8 mouse cellular contexts compared by ENCODE assay signal in genomic region chr16:91935108-91935507, GRCm38 (mm10).
A peak's percentile ranks its signal among the peaks of the same experiment; 100 is the strongest.
DNase-seq lines count a peak whose midpoint lies in the region; ATAC-seq and TF ChIP-seq lines count a peak whose summit lies in the region.

No protein-coding gene starts in this region.

- H3K9ac ChIP-seq in hindbrain, postnatal 0 days (replicated peaks; ENCODE audit: low read length): no peak overlapping the region
- H3K9ac ChIP-seq in hindbrain, embryonic 12.5 days: no peak overlapping the region
- H3K9ac ChIP-seq in CH12.LX (ENCODE audit: insufficient read depth, low read depth): no peak overlapping the region
- no peak overlapping the region for H3K9ac ChIP-seq in lung, postnatal 0 days (replicated peaks; ENCODE audit: low read depth)

- dilution Hi-C loops in CH12.LX (cut with MboI; ENCODE audit: extremely low pct_ligation_motif_present, extremely low pct_unique_long_range_greater_than_20kb, low sequenced_read_pairs): no loop called here

- no peaks in the 10 kb centered on the region for H3K27me3 ChIP-seq in hindbrain, postnatal 0 days (ENCODE audit: insufficient read depth, low read length)
- no peaks in the 10 kb centered on the region for H3K27me3 ChIP-seq in hindbrain, embryonic 12.5 days
- H3K27me3 ChIP-seq in CH12.LX (replicated peaks): no peaks in the 10 kb centered on the region
- 0 out of 2 replicates have a peak, but pooled peaks cover 1% of the 10 kb centered on the region for H3K27me3 ChIP-seq in lung, postnatal 0 days (replicated peaks; ENCODE audit: insufficient read depth, low read length)

- no peak overlapping the region for H3K4me2 ChIP-seq in hindbrain, postnatal 0 days (ENCODE audit: low read depth, low read length)
- H3K4me2 ChIP-seq in hindbrain, embryonic 12.5 days (replicated peaks): no peak overlapping the region
- no peak overlapping the region for H3K4me2 ChIP-seq in CH12.LX (ENCODE audit: insufficient read depth, low read depth, poor library complexity, severe bottlenecking)
- H3K4me2 ChIP-seq in lung, postnatal 0 days (replicated peaks; ENCODE audit: low read depth, low read length): no peak overlapping the region

- no peaks in the 10 kb centered on the region for H3K9me3 ChIP-seq in hindbrain, postnatal 0 days (ENCODE audit: low read length)
- no peaks in the 10 kb centered on the region for H3K9me3 ChIP-seq in hindbrain, embryonic 12.5 days (replicated peaks)
- no peaks in the 10 kb centered on the region for H3K9me3 ChIP-seq in CH12.LX (replicated peaks; ENCODE audit: low read length)
- H3K9me3 ChIP-seq in lung, postnatal 0 days (ENCODE audit: low read length): no peaks in the 10 kb centered on the region

- TF ChIP-seq RAD21 in CH12.LX (IDR thresholded peaks at IDR 0.05; ENCODE audit: low read depth, low read length): peak; percentile 55

- in situ Hi-C loops in CH12.LX (cut with MboI; ENCODE audit: low pct_ligation_motif_present, low pct_unique_long_range_greater_than_20kb, low sequenced_read_pairs): loop anchor here (5.0 to 10.0 kb wide), 3 partner anchors 242 to 510 kb away; partner anchors contain the start of gene Kcne2

- H3K4me1 ChIP-seq in hindbrain, postnatal 0 days (ENCODE audit: insufficient read depth, low read length): peaks cover 5% of the 10 kb centered on the region; the same call in 1 of the 2 replicates
- H3K4me1 ChIP-seq in hindbrain, embryonic 12.5 days: peaks cover 9% of the 10 kb centered on the region
- H3K4me1 ChIP-seq in CH12.LX (ENCODE audit: control insufficient read depth in 1 of 2, insufficient read depth in 2 of 2): peaks cover 4 to 25% of the 10 kb centered on the region in 2 experiments; a peak in 2 of 4 replicates
- peaks cover 8% of the 10 kb centered on the region; the same call in 1 of the 2 replicates for H3K4me1 ChIP-seq in lung, postnatal 0 days (ENCODE audit: insufficient read depth, low read depth, low read length)

- H3K36me3 ChIP-seq in hindbrain, postnatal 0 days (ENCODE audit: insufficient read depth, low read length): no peaks in the 10 kb centered on the region
- no peaks in the 10 kb centered on the region for H3K36me3 ChIP-seq in hindbrain, embryonic 12.5 days
- peaks cover 0 to 1% of the 10 kb centered on the region in 2 experiments for H3K36me3 ChIP-seq in CH12.LX (replicated peaks in 1 of 2; ENCODE audit: control insufficient read depth in 1 of 2, insufficient read depth in 1 of 2, low read length in 1 of 2)
- no peaks in the 10 kb centered on the region for H3K36me3 ChIP-seq in lung, postnatal 0 days (ENCODE audit: insufficient read depth, low read length)

- peaks cover 13% of the 10 kb centered on the region for H3K79me2 ChIP-seq in CH12.LX (replicated peaks; ENCODE audit: control insufficient read depth, extremely low read depth, insufficient read depth, poor library complexity, severe bottlenecking)

- 38% methylated on average over 8 of the region's 8 CpGs for WGBS in hindbrain, postnatal 0 days
- WGBS in hindbrain, embryonic 12.5 days: 42% methylated on average over 8 of the region's 8 CpGs
- WGBS in lung, postnatal 0 days: 30% methylated on average over 8 of the region's 8 CpGs

- DNase-seq in hindbrain, postnatal 0 days (ENCODE audit: low spot score): peak; percentile 68
- DNase-seq in CH12.LX (ENCODE audit: extremely low read depth) (peak; percentile 58), ZHBTc4 (ENCODE audit: low read depth, low spot score) (peak; percentile 94)
- peak; percentile 80 for DNase-seq in induced T-regulatory cell, adult 2 months (ENCODE audit: low read depth)
- peak; percentile 52 for DNase-seq in lung, postnatal 0 days (ENCODE audit: low spot score)
- peak; percentile 76 for DNase-seq in thymus, postnatal 0 days (ENCODE audit: low spot score)

- no peak for ATAC-seq in hindbrain, postnatal 0 days
- no peak for ATAC-seq in hindbrain, embryonic 12.5 days (ENCODE audit: low FRiP score)
- no peak for ATAC-seq in lung, postnatal 0 days
- no peak for ATAC-seq in megakaryocyte, adult 5-6 weeks (ENCODE audit: poor library complexity, severe bottlenecking)

- TF ChIP-seq EP300 in CH12.LX (IDR thresholded peaks at IDR 0.05; ENCODE audit: low read length): no peak
- no peak for TF ChIP-seq EP300 in lung, postnatal 0 days (IDR thresholded peaks at IDR 0.05)

- no peak overlapping the region for H3K27ac ChIP-seq in hindbrain, postnatal 0 days
- no peak overlapping the region for H3K27ac ChIP-seq in hindbrain, embryonic 12.5 days
- no peak overlapping the region for H3K27ac ChIP-seq in CH12.LX (ENCODE audit: insufficient read depth, low read depth)
- no peak overlapping the region for H3K27ac ChIP-seq in lung, postnatal 0 days (ENCODE audit: low read length)

- H3K4me3 ChIP-seq in hindbrain, postnatal 0 days (ENCODE audit: low read length): no peak overlapping the region
- H3K4me3 ChIP-seq in hindbrain, embryonic 12.5 days: no peak overlapping the region
- no peak overlapping the region for H3K4me3 ChIP-seq in CH12.LX (replicated peaks in 1 of 3; ENCODE audit: low read depth in 2 of 3, low read length in 2 of 3, poor library complexity in 1 of 3)
- no peak overlapping the region for H3K4me3 ChIP-seq in lung, postnatal 0 days (ENCODE audit: low read depth, low read length)

- peak; percentile 89 for TF ChIP-seq CTCF in hindbrain, postnatal 0 days (IDR thresholded peaks at IDR 0.05; ENCODE audit: low read depth)
- TF ChIP-seq CTCF in CH12.LX (conservative IDR thresholded peaks at IDR 0.05 in 1 of 2, IDR thresholded peaks at IDR 0.05 in 1 of 2; ENCODE audit: low read depth in 2 of 2, low read length in 2 of 2): peak; percentile 78 to 99
- peak; percentile 87 for TF ChIP-seq CTCF in lung, postnatal 0 days (IDR thresholded peaks at IDR 0.05)

- TF ChIP-seq POLR2A in CH12.LX (IDR thresholded peaks at IDR 0.05; ENCODE audit: low read depth, low read length): no peak

TF ChIP-seq in CH12.LX, 34 proteins besides CTCF, POLR2A, EP300 and RAD21:
- TF ChIP-seq TCF12 (IDR thresholded peaks at IDR 0.05; ENCODE audit: low read depth, low read length) (no peak), RCOR1 (conservative IDR thresholded peaks at IDR 0.05; ENCODE audit: low read depth, low read length) (no peak), CHD1 (IDR thresholded peaks at IDR 0.05; ENCODE audit: low read depth, low read length) (no peak), SMC3 (IDR thresholded peaks at IDR 0.05; ENCODE audit: low read depth, low read length) (peak; percentile 74), JUND (conservative IDR thresholded peaks at IDR 0.05; ENCODE audit: low read depth, low read length) (no peak), HCFC1 (IDR thresholded peaks at IDR 0.05; ENCODE audit: low read depth, low read length) (no peak), MEF2A (IDR thresholded peaks at IDR 0.05; ENCODE audit: borderline replicate concordance, low read depth, low read length) (no peak), USF1 (IDR thresholded peaks at IDR 0.05; ENCODE audit: low read depth, low read length) (no peak), KAT2A (IDR thresholded peaks at IDR 0.05; ENCODE audit: insufficient replicate concordance, low read length) (no peak), NELFE (IDR thresholded peaks at IDR 0.05; ENCODE audit: low read depth, low read length) (peak; percentile 47; the same call in 1 of the 2 replicates), SIN3A (IDR thresholded peaks at IDR 0.05; ENCODE audit: low read length) (no peak), MAFK (IDR thresholded peaks at IDR 0.05; ENCODE audit: insufficient replicate concordance, low read length) (no peak), NRF1 (IDR thresholded peaks at IDR 0.05; ENCODE audit: low read depth, low read length) (no peak), ZC3H11A (IDR thresholded peaks at IDR 0.05; ENCODE audit: low read depth, low read length) (0 out of 2 replicates have a peak, but pooled peaks have one; percentile 1), TBP (conservative IDR thresholded peaks at IDR 0.05; ENCODE audit: low read depth, low read length) (no peak), JUN (IDR thresholded peaks at IDR 0.05; ENCODE audit: insufficient read depth, low read depth, low read length) (no peak), POLR2AphosphoS2 (IDR thresholded peaks at IDR 0.05; ENCODE audit: low read depth, low read length) (no peak), E2F4 (IDR thresholded peaks at IDR 0.05; ENCODE audit: insufficient replicate concordance, low read depth, low read length) (no peak)
